Mouse (Mus musculus): Measurements from ENCODE around the gene Amhr2.

- TF ChIP-seq CTCF (IDR thresholded peaks at IDR 0.05; ENCODE audit: extremely low read depth, insufficient read depth, insufficient read length, insufficient replicate concordance) (no peak), POLR2A (IDR thresholded peaks at IDR 0.05; ENCODE audit: low read depth, low read length) (no peak)
Observed at GRCm38 (mm10) chr15:102473246-102473645, 28.1 kb downstream of the Amhr2 start.
